Mouse (Mus musculus): ENCODE measurements at regions not wholly inside any gene's neighbourhood (a gene's known extent, or its start where the extent isn't known, plus 50 kb on each side); places are given as distances from the start of the nearest gene placed in this dataset.
A peak's percentile ranks its signal among the peaks of the same experiment; 100 is the strongest.

DNA sequence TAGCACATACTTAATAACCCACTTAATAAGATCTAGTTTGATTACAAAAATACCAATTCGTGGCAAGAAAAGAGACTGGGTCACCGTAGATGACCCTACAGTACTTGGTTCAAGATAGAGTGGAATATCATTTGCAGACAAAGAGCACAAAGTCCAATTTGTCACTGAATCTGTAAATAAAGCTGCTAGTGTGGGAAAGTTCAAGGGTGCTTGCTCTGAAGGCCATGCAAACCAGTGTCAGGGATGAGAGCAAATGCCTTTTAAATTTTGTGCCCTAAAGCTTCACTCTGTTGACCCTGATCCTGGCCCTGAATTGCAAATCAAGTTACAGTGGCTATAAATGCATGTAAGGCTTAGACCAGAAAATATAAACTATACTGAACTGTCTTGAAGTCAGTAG, 113.1 kb downstream of the Cd55b start:
- DNase-seq, result no peak

DNA sequence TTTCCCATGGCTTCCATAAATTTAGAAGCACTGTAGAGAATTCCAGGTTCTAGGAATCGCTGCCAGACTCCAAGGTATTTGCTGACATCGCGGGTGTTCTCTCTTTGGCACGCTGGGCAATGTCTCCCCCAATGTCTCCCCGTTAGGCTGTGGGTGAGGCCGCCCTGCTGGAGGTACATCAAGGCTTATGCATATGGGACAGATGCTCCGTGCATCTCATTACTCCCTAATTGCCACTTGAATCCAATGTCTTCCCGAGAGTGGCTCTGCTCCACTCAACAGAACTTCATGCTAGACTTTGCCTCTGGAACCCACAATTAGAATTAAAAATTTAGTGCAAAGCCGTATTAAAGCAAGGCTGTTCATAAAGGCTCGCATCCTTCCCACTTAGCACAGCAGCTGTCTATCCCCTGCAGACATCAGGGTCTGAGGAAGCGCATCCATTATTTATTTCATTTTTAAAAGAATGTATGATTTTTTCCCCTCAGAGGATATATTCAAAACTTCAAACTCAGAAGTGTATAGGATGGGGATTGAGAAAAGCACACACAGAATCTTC, 120.9 kb downstream of the Cd55b start:
- DNase-seq, result no peak

DNA sequence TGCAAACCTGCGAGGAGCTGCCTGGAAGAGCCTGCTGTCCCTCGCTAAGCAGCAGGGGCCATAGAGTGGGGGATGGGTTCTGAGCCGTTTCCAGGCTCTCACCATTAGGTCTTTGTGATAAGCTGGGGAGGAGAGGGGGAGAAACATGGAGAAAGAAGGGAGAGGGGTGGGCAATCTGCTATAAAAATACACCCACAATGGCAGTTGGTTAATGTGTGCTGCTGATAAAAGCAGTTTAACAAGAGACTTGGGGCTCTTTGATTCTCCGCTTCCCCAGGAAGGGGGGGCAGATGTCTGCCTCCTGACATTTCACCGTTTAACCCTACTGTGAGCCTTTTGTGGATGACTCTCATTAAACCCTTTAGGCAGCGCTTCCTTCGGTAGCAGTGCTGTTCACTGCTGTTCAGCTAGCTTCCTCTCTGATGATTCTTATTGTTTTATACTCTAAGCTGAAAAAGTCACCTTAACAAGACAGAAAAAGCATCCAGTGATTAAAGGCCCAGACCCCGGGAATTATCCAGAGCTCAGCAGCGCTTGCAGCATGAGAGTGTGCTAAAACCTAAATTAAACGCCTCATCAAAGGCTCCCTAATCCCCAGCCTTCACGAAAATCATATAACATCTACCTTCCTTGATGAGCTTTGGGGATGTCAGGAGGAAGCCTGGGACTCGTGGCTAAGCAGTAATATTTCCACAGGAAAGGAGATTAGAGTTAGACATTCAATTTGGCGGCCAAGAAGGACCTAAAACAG, 122.6 kb downstream of the Cd55b start:
- DNase-seq, result no peak

DNA sequence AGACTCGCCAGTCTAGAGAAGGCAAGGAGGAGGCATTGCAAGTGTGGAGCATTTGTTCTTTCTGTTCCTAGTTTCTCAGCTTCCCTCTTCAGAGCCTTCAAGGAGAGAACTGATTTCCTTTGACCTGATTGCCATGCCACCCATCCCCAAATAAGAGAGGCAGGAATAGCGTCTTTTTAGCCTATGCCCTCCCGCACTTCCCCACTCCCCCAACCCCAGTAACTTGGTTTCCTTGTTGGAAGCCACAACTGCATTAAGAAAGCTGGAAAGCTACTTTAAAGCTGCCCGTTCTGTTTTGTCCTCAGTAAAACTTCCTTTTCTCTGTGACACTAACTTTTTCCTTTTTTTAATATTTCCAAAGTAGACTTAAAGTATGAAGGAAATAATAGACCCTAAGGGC, 123.2 kb downstream of the Cd55b start:
- DNase-seq, result no peak

DNA sequence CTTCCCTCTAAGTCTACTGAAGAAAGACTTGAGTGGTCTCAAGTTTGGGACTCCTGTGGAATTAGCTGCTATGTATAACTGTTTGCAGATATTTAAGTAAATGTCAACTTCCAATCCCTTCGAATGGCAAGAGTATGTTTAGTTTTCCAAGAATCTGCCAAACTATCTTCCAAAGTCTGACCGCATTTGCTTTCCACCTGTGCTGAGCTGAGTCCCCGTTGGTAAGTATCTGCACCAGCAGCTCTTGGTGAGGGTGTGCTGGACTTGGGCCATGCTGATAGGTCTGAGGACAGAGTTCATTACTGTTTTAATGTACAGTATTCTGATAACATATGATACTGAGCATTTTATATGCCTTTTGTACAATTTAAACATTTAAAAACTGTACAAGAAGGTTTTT, 123.7 kb downstream of the Cd55b start:
- DNase-seq, result no peak

DNA sequence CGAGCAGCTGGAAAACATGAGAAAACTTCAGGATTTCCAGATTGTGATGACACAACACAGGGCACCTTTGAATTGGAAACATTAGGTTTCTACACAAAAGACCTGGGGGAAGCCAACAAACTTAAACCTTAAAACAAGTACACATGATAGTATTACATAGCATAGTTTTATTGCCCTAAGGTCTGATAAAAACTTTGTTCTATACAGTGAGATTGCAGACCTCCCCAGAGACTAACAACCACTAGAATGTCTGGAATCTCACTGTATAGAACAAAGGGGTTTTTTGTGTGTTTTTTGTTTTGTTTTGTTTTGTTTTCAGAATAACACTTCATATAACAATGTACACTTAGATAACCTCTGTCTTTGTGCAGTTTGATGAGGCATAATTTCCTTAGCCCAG, 124.2 kb downstream of the Cd55b start:
- no peak for DNase-seq

DNA sequence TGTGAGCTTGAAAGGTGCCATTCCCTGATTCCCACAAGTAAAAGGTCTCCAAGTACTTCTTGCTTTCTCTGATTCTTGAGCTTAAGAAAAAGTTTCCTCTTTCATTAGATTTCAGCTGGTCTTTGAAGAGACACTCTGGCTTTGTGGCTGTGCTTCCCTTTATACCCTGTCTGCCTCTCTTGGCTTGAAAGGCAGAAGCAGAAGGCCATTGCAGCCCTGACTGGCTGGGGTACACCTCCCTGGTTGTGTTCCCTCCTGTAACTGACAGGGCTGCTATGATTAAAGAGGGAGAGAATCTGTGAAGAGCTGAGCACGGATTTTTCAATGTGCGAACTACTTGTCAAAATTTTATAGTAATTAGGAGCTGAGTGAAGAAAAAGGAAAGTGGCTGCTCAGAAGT, 125.3 kb downstream of the Cd55b start:
- DNase-seq, result no peak

DNA sequence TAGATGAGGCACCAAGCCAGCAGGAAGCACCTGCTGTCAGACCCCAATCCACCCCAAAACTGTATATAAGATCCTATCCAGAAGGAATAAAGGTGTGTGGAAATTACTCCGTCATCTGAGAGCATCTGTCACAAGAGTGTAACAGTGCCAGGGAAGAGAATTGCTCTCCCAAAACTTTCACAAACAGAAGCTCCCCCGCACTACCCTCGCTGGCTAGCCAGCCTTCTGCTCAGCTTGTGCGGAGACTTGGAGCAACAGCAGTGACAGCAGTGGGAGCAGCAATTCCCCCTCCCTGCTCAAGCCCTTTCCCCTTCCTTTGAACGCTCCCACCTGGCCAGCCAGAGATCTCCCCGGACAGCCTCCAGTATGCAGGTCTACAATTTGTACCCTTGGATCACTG, 136.9 kb downstream of the Cd55b start:
- peak; percentile 26 for DNase-seq

DNA sequence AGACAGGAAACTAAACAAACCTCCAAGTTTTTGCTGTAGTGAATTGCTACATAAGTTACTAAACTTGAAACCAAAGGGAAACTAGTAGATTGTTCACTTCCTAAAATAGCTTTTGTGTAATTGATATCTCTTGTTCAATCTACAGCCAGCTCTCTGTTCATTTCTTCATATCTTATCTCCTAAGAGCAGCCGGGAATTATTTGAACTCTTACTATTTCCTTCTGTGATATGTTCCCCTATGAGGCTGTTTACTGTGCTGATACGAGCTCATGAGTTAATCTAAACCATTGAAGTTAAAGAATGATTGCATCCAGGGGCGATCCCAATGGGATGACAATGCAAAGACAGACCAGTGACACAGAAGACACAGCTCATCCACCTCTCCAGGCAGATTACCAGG, 140.7 kb downstream of the Cd55b start:
- no peak for DNase-seq

DNA sequence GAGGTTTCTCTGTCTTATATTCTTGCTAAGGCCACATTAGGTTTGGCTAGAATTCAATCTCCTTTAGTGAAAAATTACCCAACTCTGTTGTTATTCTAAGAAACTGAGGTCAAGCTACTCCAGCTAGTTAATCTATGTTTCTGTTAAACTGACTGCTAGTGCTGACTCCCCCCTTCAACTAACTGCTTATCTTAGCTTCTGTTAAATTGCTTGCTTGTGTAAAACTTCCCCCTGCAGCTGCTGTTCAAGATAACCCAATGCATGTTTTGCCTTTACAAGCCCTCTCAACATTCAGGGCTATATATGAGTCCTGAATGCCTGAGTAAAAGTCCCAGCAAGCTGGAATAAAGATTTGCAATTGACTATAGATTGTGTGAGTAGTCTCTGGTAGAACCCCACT, 143.6 kb downstream of the Cd55b start:
- DNase-seq, result no peak

DNA sequence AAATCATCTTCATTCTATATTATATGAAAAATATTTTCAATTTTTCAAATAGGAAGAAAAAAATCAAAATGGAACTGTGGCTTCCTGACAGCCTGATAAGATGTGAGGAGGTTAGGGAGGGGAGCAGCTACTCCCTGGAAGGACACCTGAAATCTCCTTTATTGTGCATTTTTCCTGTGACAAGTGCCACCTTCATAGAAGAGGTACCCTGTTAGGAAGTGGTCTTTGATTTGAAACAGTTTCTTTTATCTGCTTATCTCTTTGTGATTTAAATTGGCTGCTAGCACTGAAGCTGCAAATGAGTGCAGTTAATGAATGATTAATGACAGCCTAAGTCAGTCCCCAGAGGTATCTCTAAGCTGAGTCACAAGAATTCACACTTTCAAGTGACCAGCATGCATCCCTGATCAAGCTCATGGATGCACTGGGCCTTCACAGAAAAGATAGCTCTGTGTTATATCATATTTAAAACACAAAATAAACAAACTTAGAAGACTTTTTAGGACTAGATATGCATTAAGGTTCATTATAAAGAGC, 144.7 kb downstream of the Cd55b start:
- no peak for DNase-seq

DNA sequence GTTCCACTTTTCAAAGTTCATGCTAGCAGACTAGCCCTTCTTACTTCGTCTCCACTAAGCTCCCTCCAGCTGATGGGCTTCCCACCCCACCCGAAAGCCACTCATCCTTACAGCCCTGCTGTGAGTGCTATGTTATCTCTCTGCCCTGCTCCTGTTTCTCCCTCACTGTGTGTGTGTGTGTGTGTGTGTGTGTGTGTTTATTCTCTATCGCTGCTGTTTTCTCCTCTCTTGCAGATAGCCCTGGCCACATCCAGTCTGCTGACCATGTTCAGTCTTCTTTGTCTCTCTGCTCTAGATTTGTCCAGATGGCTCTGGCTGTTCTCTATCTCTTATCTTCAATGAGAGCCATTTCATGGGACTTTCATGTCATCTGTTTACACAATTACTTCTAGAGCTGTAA, 145.9 kb downstream of the Cd55b start:
- DNase-seq, result no peak

DNA sequence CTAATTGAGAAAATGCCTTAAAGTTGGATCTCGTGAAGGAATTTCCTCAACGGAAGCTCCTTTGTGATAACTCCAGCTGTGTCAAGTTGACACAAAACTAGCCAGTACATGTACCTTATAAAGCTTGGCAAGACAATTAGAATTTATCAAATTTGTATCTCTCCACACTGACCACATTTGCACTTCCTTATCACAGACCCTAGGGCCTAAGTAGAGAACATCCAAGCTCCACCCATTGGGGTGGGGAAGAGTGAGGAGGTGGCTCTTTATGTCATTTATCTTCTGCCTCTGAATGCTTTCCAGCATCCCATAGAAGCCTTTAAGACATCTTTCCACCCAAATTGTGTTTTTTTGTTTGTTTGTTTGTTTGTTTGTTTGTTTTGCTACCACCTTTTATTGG, 146.8 kb downstream of the Cd55b start:
- DNase-seq, result no peak

DNA sequence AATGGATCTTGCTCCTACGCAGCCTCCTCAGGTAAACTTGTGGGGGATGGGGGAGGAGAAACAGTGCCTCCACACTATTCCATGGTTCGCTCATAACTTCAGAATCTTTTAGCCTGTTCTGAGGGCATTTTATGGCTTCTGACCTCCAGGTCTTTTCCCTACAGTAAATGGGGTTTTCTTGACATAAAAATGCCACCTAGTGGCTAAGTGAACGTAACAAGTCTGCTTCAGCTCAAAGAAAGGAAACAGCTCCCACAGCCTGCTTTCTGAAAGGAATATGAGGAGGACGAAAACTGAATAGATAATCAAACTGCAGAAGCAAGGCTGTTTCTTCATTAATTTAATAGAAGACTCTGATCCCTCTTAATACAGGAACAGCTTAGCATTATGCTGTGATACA, 148.3 kb downstream of the Cd55b start:
- no peak for DNase-seq

DNA sequence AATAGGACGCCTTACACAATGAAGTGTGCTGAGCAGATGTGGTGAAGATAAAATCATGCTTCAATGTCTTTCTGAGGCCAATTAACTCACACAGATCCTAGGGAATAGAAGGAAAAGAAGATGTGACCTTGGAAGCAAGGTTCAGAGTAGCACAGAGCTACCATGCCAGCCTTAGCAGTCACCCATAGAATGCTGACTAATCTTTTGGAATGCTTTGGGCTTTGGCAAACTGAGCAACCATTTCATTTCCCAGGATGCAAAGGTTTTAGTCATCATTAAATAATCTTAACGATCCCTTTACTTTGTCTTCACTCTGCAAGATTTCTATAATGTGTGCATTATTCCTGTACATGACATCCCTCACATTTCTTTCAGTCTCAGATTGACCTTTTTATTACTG, 152.4 kb downstream of the Cd55b start:
- no peak for DNase-seq
